ENCODE assay signal across 15 mouse cellular contexts in the genomic region with DNA sequence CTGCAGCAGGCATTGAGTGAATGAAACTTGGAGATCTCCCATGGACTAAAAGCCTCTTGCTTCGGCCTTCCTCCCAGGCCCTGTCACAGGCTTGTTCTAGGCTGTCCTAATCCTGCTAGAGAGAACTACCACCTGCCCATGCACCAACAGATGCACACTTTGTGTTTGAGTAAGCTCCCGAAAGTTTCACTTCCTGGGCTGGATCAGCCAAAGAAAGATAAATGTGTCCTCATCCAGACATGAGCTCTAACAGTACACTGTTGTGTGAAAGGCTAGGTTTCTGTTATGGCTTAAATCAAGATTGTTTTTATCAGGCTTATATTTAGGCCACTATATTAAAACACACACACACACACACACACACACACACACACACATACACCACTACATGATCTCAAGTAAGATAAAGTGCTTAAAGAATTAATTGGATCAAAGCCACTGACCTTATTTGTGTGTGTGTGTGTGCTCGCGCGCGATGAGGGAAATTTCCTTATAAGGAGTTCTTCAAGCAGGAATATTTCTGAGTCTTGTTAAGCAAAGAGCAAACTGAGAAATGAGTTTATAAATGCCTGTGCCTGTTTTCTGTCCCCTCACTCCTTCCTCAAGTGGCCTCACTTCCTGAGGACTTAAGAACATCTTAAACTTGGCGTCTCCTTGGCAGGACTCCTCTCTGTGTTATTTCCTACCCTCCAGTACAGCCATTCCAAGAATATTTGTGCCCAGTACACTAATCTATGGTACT.
A peak's percentile ranks its signal among the peaks of the same experiment; 100 is the strongest.
DNase-seq lines count a peak whose midpoint lies in the region; ATAC-seq and TF ChIP-seq lines count a peak whose summit lies in the region.
"Had no signal": no experiment of that assay in that cellular context is flagged by ENCODE, and none has a peak within 500 bp of the region (broad histone marks: within the 10 kb centered on the region; RNA-seq: fewer than 3 reads in every experiment).

No protein-coding gene starts in this region.

- H3K4me1 ChIP-seq in kidney, adult 2 months (ENCODE audit: control insufficient read depth, insufficient read depth, low read length): no peaks in the 10 kb centered on the region
- H3K4me1 ChIP-seq in kidney, embryonic 16.5 days (ENCODE audit: insufficient read depth, low read length): no peaks in the 10 kb centered on the region
- peaks cover 8% of the 10 kb centered on the region for H3K4me1 ChIP-seq in heart, embryonic 15.5 days (replicated peaks)
- no peaks in the 10 kb centered on the region for H3K4me1 ChIP-seq in intestine, embryonic 16.5 days (ENCODE audit: control insufficient read depth, insufficient read depth, low read length)
- H3K4me1 ChIP-seq: hindbrain, embryonic 13.5 days; neural tube, embryonic 15.5 days had no signal

- H3K4me2 ChIP-seq in kidney, embryonic 16.5 days (replicated peaks; ENCODE audit: low read depth, low read length): no peak overlapping the region
- no peak overlapping the region for H3K4me2 ChIP-seq in heart, embryonic 15.5 days
- H3K4me2 ChIP-seq in intestine, embryonic 16.5 days (ENCODE audit: low read depth, low read length): no peak overlapping the region
- H3K4me2 ChIP-seq: hindbrain, embryonic 13.5 days; limb, embryonic 12.5 days; neural tube, embryonic 15.5 days had no signal

- peak; percentile 16 for DNase-seq in kidney, adult 2 months
- peak; percentile 65 for DNase-seq in lung, postnatal 36 days
- no peak for DNase-seq in left cerebral cortex, adult 18-20 months (ENCODE audit: low spot score in 2 of 2)
- no peak for DNase-seq in cerebellum, postnatal 36 days
- DNase-seq in testis, postnatal 14 days (ENCODE audit: low spot score): no peak
- DNase-seq: adrenal gland, postnatal 10 days; thymus, adult 18-20 months had no signal

- no peak for TF ChIP-seq CTCF in kidney, adult 2 months (conservative IDR thresholded peaks at IDR 0.05; ENCODE audit: insufficient read depth, insufficient read length, low read depth, low read length)

- no peaks in the 10 kb centered on the region for H3K9me3 ChIP-seq in kidney, embryonic 16.5 days (ENCODE audit: low read length)
- no peaks in the 10 kb centered on the region for H3K9me3 ChIP-seq in heart, embryonic 15.5 days (replicated peaks)
- no peaks in the 10 kb centered on the region for H3K9me3 ChIP-seq in intestine, embryonic 16.5 days (ENCODE audit: control insufficient read depth, low read length)
- H3K9me3 ChIP-seq: hindbrain, embryonic 13.5 days; limb, embryonic 12.5 days; neural tube, embryonic 15.5 days had no signal

- no peak overlapping the region for H3K9ac ChIP-seq in kidney, embryonic 16.5 days (replicated peaks; ENCODE audit: low read length)
- H3K9ac ChIP-seq in heart, embryonic 15.5 days: no peak overlapping the region
- H3K9ac ChIP-seq in intestine, embryonic 16.5 days (ENCODE audit: low read depth, low read length): no peak overlapping the region
- H3K9ac ChIP-seq: hindbrain, embryonic 13.5 days; limb, embryonic 12.5 days; neural tube, embryonic 15.5 days had no signal

- H3K36me3 ChIP-seq in kidney, adult 2 months (ENCODE audit: control insufficient read depth, insufficient read depth, low read length): no peaks in the 10 kb centered on the region
- no peaks in the 10 kb centered on the region for H3K36me3 ChIP-seq in kidney, embryonic 16.5 days (ENCODE audit: insufficient read depth, low read length)
- no peaks in the 10 kb centered on the region for H3K36me3 ChIP-seq in heart, embryonic 15.5 days
- no peaks in the 10 kb centered on the region for H3K36me3 ChIP-seq in intestine, embryonic 16.5 days (ENCODE audit: control insufficient read depth, insufficient read depth, low read length)
- H3K36me3 ChIP-seq: hindbrain, embryonic 13.5 days; limb, embryonic 12.5 days; neural tube, embryonic 15.5 days had no signal

- TF ChIP-seq POLR2A in kidney, adult 2 months (IDR thresholded peaks at IDR 0.05; ENCODE audit: low read depth, low read length): no peak

- ATAC-seq in kidney, embryonic 16.5 days (ENCODE audit: low FRiP score, low TSS enrichment): no peak; the same call in 1 of the 2 replicates
- peak; percentile 31; the same call in 1 of the 2 replicates for ATAC-seq in heart, embryonic 15.5 days (replicated peaks; ENCODE audit: insufficient number of reproducible peaks, insufficient read depth, low FRiP score, low read depth)
- peak; percentile 76 for ATAC-seq in intestine, embryonic 16.5 days

- H3K27ac ChIP-seq in kidney, adult 2 months (ENCODE audit: insufficient read depth, low read depth, low read length): peak overlapping the region; percentile 1; the same call in 1 of the 2 replicates
- H3K27ac ChIP-seq in kidney, embryonic 16.5 days (ENCODE audit: low read length): no peak overlapping the region; the same call in 1 of the 2 replicates
- peak overlapping the region; percentile 18; the same call in 1 of the 2 replicates for H3K27ac ChIP-seq in heart, embryonic 15.5 days
- peak overlapping the region; percentile 79 for H3K27ac ChIP-seq in intestine, embryonic 16.5 days (ENCODE audit: low read length)
- H3K27ac ChIP-seq: hindbrain, embryonic 13.5 days; limb, embryonic 12.5 days; neural tube, embryonic 15.5 days had no signal

- WGBS in kidney, adult 2 months: 49% methylated on average over 7 of the region's 7 CpGs
- WGBS in kidney, embryonic 16.5 days: 61% methylated on average over 7 of the region's 7 CpGs
- WGBS in heart, embryonic 15.5 days: 50% methylated on average over 7 of the region's 7 CpGs
- 43% methylated on average over 7 of the region's 7 CpGs for WGBS in intestine, embryonic 16.5 days

- H3K4me3 ChIP-seq in kidney, adult 2 months (ENCODE audit: insufficient read depth, low read depth, low read length): no peak overlapping the region
- H3K4me3 ChIP-seq in kidney, embryonic 16.5 days (ENCODE audit: low read length): no peak overlapping the region
- H3K4me3 ChIP-seq in heart, embryonic 15.5 days: no peak overlapping the region
- no peak overlapping the region for H3K4me3 ChIP-seq in intestine, embryonic 16.5 days (ENCODE audit: low read length)
- H3K4me3 ChIP-seq: hindbrain, embryonic 13.5 days; limb, embryonic 12.5 days; neural tube, embryonic 15.5 days had no signal

- no peaks in the 10 kb centered on the region for H3K27me3 ChIP-seq in kidney, adult 2 months (replicated peaks; ENCODE audit: control insufficient read depth, insufficient read depth, low read length)
- no peaks in the 10 kb centered on the region for H3K27me3 ChIP-seq in kidney, embryonic 16.5 days (ENCODE audit: insufficient read depth, low read length)
- no peaks in the 10 kb centered on the region for H3K27me3 ChIP-seq in heart, embryonic 15.5 days
- H3K27me3 ChIP-seq in intestine, embryonic 16.5 days (replicated peaks; ENCODE audit: control insufficient read depth, insufficient read depth, low read length): no peaks in the 10 kb centered on the region
- H3K27me3 ChIP-seq: CH12.LX; hindbrain, embryonic 13.5 days; limb, embryonic 12.5 days; neural tube, embryonic 15.5 days; Patski had no signal

Comparison
In these comparisons a context has a peak if more than half of its experiments do, and no peak if none do; other contexts are left out.
1. DNase-seq: peak in kidney, adult 2 months (single experiment) and lung, postnatal 36 days (single experiment); none in left cerebral cortex, adult 18-20 months (0 of 2), cerebellum, postnatal 36 days (0 of 2) and testis, postnatal 14 days (single experiment).